Mouse (Mus musculus): ENCODE measurements around the gene Pitpna. TPM values are rescaled to one million over a fixed set of nuclear protein-coding genes. Genes with fewer than 3 reads are reported as not detected.

Gene Pitpna
- total and polyA plus RNA-seq, 3 experiments = 67.8 to 709 (median 194) TPM

- Histone ChIP-seq H3K27me3 (ENCODE audit: control insufficient read depth in 1 of 2, insufficient read depth in 2 of 2, low read length in 2 of 2) (no peaks in the 10 kb centered on the region), H3K4me1 (ENCODE audit: control insufficient read depth in 1 of 2, insufficient read depth in 2 of 2, low read length in 2 of 2) (peaks cover 4 to 34% of the 10 kb centered on the region in 2 experiments), H3K27ac (ENCODE audit: control insufficient read depth, low read depth, low read length) (peak overlapping the region; percentile 62), H3K36me3 (ENCODE audit: control insufficient read depth in 1 of 2, insufficient read depth in 2 of 2, low read length in 2 of 2) (peaks cover 0 to 9% of the 10 kb centered on the region in 2 experiments; a peak in 2 of 4 replicates), H3K9ac (ENCODE audit: control insufficient read depth, low read depth, low read length, poor library complexity, severe bottlenecking) (peak overlapping the region; percentile 56), H3K9me3 (replicated peaks; ENCODE audit: insufficient read depth, low read length) (no peaks in the 10 kb centered on the region), H3K79me2 (ENCODE audit: control insufficient read depth, insufficient read depth, low read length, poor library complexity) (peaks cover 16% of the 10 kb centered on the region), H3K4me3 (ENCODE audit: control insufficient read depth in 1 of 2, insufficient read depth in 1 of 2, low read depth in 2 of 2, low read length in 2 of 2) (peak overlapping the region; percentile 62 to 81)
- DNase-seq (ENCODE audit: low read depth, low spot score) = no peak
- no peak for TF ChIP-seq KAT2A (conservative IDR thresholded peaks at IDR 0.05; ENCODE audit: low read depth, low read length)
- no peak for TF ChIP-seq MAX (IDR thresholded peaks at IDR 0.05; ENCODE audit: low read length)
- no peak for TF ChIP-seq EP300 (IDR thresholded peaks at IDR 0.05; ENCODE audit: low read depth in 1 of 2, low read length in 2 of 2)
- peak; percentile 88 for TF ChIP-seq ZNF384 (IDR thresholded peaks at IDR 0.05; ENCODE audit: low read depth, low read length)
- no peak for TF ChIP-seq ELF1 (IDR thresholded peaks at IDR 0.05; ENCODE audit: low read depth, low read length)
- TF ChIP-seq MYC (IDR thresholded peaks at IDR 0.05; ENCODE audit: low read depth, low read length) = no peak
- no peak for TF ChIP-seq RCOR1 (IDR thresholded peaks at IDR 0.05; ENCODE audit: low read depth, low read length)
- TF ChIP-seq CTCF (IDR thresholded peaks at IDR 0.05 in 2 of 3, conservative IDR thresholded peaks at IDR 0.05 in 1 of 3; ENCODE audit: control insufficient read depth in 1 of 3, insufficient read depth in 1 of 3, low read depth in 2 of 3, low read length in 3 of 3, poor library complexity in 1 of 3, severe bottlenecking in 1 of 3) = peak in 1 of 3 experiments; percentile 25; a peak in 3 of 6 replicates
- 0 out of 4 replicates have a peak, but pooled peaks of 1 of the 2 experiments have one; percentile 31 for TF ChIP-seq POLR2A (IDR thresholded peaks at IDR 0.05; ENCODE audit: control insufficient read depth in 1 of 2, insufficient read depth in 1 of 2, low read depth in 1 of 2, low read length in 2 of 2, poor library complexity in 1 of 2)
- no peak for TF ChIP-seq POLR2AphosphoS5 (IDR thresholded peaks at IDR 0.05; ENCODE audit: borderline replicate concordance, low read depth, low read length)
Observed at GRCm38 (mm10) chr11:75652942-75653684, 65.2 kb downstream of the Pitpna start.

GRCm38 (mm10) chr11:75653781-75654470 lies 66.0 kb downstream of the Pitpna start:
- peak overlapping the region; percentile 77 for H3K27ac ChIP-seq (ENCODE audit: control insufficient read depth, low read depth, low read length)
- peak overlapping the region; percentile 81 for H3K9ac ChIP-seq (ENCODE audit: control insufficient read depth, low read depth, low read length, poor library complexity, severe bottlenecking)
- H3K4me1 ChIP-seq (ENCODE audit: control insufficient read depth in 1 of 2, insufficient read depth in 2 of 2, low read length in 2 of 2) = peaks cover 4 to 34% of the 10 kb centered on the region in 2 experiments
- no peaks in the 10 kb centered on the region for H3K27me3 ChIP-seq (ENCODE audit: control insufficient read depth in 1 of 2, insufficient read depth in 2 of 2, low read length in 2 of 2)
- H3K4me3 ChIP-seq (ENCODE audit: control insufficient read depth in 1 of 2, insufficient read depth in 1 of 2, low read depth in 2 of 2, low read length in 2 of 2) = peak overlapping the region; percentile 62 to 81
- DNase-seq (ENCODE audit: low read depth, low spot score) = peak; percentile 95
- H3K36me3 ChIP-seq (ENCODE audit: control insufficient read depth in 1 of 2, insufficient read depth in 2 of 2, low read length in 2 of 2) = peaks cover 0 to 9% of the 10 kb centered on the region in 2 experiments; a peak in 2 of 4 replicates
- peaks cover 16% of the 10 kb centered on the region for H3K79me2 ChIP-seq (ENCODE audit: control insufficient read depth, insufficient read depth, low read length, poor library complexity)
- no peaks in the 10 kb centered on the region for H3K9me3 ChIP-seq (replicated peaks; ENCODE audit: insufficient read depth, low read length)
- TF ChIP-seq POLR2AphosphoS5 (IDR thresholded peaks at IDR 0.05; ENCODE audit: borderline replicate concordance, low read depth, low read length) (no peak), NELFE (IDR thresholded peaks at IDR 0.05; ENCODE audit: low read depth, low read length) (peak; percentile 33), SIN3A (IDR thresholded peaks at IDR 0.05; ENCODE audit: low read length) (peak; percentile 7; the same call in 1 of the 2 replicates), CHD2 (IDR thresholded peaks at IDR 0.05; ENCODE audit: low read length) (peak; percentile 52; the same call in 1 of the 2 replicates), GABPA (IDR thresholded peaks at IDR 0.05; ENCODE audit: low read depth, low read length) (no peak), JUND (IDR thresholded peaks at IDR 0.05; ENCODE audit: low read depth, low read length) (no peak), MYC (IDR thresholded peaks at IDR 0.05; ENCODE audit: low read depth, low read length) (no peak; the same call in 1 of the 2 replicates), TCF12 (IDR thresholded peaks at IDR 0.05; ENCODE audit: low read depth, low read length) (0 out of 2 replicates have a peak, but pooled peaks have one; percentile 11), POLR2A (IDR thresholded peaks at IDR 0.05; ENCODE audit: control insufficient read depth in 1 of 2, insufficient read depth in 1 of 2, low read depth in 1 of 2, low read length in 2 of 2, poor library complexity in 1 of 2) (peak; percentile 9 to 42; a peak in 2 of 4 replicates), MAX (IDR thresholded peaks at IDR 0.05; ENCODE audit: low read length) (peak; percentile 81), MAZ (IDR thresholded peaks at IDR 0.05; ENCODE audit: low read depth, low read length) (peak; percentile 1; the same call in 1 of the 2 replicates), TBP (IDR thresholded peaks at IDR 0.05; ENCODE audit: low read depth, low read length) (peak; percentile 21; the same call in 1 of the 2 replicates), SMC3 (IDR thresholded peaks at IDR 0.05; ENCODE audit: low read depth, low read length) (no peak), BHLHE40 (IDR thresholded peaks at IDR 0.05; ENCODE audit: borderline replicate concordance, low read depth, low read length) (peak; percentile 36), KAT2A (conservative IDR thresholded peaks at IDR 0.05; ENCODE audit: low read depth, low read length) (no peak), MEF2A (IDR thresholded peaks at IDR 0.05; ENCODE audit: extremely low read depth, insufficient replicate concordance, low read depth, low read length, poor library complexity, severe bottlenecking) (0 out of 2 replicates have a peak, but pooled peaks have one; percentile 8), USF1 (IDR thresholded peaks at IDR 0.05; ENCODE audit: low read depth, low read length) (no peak), CHD1 (IDR thresholded peaks at IDR 0.05; ENCODE audit: low read depth, low read length) (no peak), TAL1 (IDR thresholded peaks at IDR 0.05; ENCODE audit: low read length) (no peak), ZC3H11A (IDR thresholded peaks at IDR 0.05; ENCODE audit: low read depth, low read length) (no peak), POLR2AphosphoS2 (IDR thresholded peaks at IDR 0.05; ENCODE audit: low read length) (0 out of 2 replicates have a peak, but pooled peaks have one; percentile 24), CTCF (IDR thresholded peaks at IDR 0.05 in 2 of 3, conservative IDR thresholded peaks at IDR 0.05 in 1 of 3; ENCODE audit: control insufficient read depth in 1 of 3, insufficient read depth in 1 of 3, low read depth in 2 of 3, low read length in 3 of 3, poor library complexity in 1 of 3, severe bottlenecking in 1 of 3) (no peak)

Measured in MEL (cell line).